Mouse (Mus musculus): ENCODE measurements at regions not wholly inside any gene's neighbourhood (a gene's known extent, or its start where the extent isn't known, plus 50 kb on each side); places are given as distances from the start of the nearest gene placed in this dataset.

DNA sequence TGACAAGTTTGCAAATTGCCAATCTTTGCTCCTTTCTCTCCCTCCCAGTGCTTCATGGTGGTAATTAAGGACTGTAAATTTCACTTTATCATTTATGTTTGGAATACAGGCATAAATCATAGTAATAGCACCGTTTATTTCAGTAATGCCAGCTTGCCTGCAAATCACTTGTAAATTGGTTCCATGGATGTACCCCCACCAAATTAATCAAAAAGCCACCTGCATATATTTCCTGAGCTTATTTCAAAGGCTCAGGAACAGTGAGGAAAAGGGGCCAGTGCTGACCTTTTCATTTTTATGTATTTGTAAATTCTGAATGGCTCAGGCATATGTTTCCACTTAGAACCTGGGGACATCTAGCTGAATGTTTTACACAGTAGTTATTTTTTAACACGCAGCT, 115.0 kb downstream of the D3Ertd751e start:
- no peak overlapping the region for H3K27ac ChIP-seq (replicated peaks)
- 59% methylated on average over 2 of the region's 2 CpGs for WGBS
- no peak overlapping the region for H3K9ac ChIP-seq (replicated peaks)
- H3K4me2 ChIP-seq: no peak overlapping the region
- H3K9me3 ChIP-seq (replicated peaks): no peaks in the 10 kb centered on the region
- H3K27me3 ChIP-seq (replicated peaks): no peaks in the 10 kb centered on the region
- no peaks in the 10 kb centered on the region for H3K36me3 ChIP-seq
- H3K4me1 ChIP-seq: no peaks in the 10 kb centered on the region
- ATAC-seq (ENCODE audit: low FRiP score): no peak
- no peak overlapping the region for H3K4me3 ChIP-seq (replicated peaks)

DNA sequence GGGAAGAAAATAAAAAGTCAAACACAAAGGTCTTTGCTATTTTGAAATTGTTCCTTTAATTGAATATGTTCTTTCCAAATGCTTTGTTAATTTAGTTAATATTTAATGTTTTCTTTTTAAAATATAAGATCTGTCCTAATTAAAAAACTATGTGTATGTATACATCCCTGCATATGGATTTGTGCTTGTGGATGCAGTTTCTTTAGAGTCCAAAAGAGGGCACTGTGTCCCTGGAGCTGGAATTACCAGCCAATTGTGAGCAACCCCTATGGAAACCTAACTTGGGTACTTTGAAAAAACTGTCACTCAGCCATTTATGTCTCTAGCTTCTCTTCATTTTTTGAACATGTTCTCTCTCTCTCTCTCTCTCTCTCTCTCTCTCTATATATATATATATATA, 120.3 kb downstream of the D3Ertd751e start:
- no peak overlapping the region for H3K27ac ChIP-seq (replicated peaks)
- ATAC-seq (ENCODE audit: low FRiP score): no peak
- no peak overlapping the region for H3K9ac ChIP-seq (replicated peaks)
- no peaks in the 10 kb centered on the region for H3K36me3 ChIP-seq
- no peak overlapping the region for H3K4me3 ChIP-seq (replicated peaks)
- H3K4me1 ChIP-seq: no peaks in the 10 kb centered on the region
- no peaks in the 10 kb centered on the region for H3K27me3 ChIP-seq (replicated peaks)
- no peaks in the 10 kb centered on the region for H3K9me3 ChIP-seq (replicated peaks)
- H3K4me2 ChIP-seq: no peak overlapping the region

DNA sequence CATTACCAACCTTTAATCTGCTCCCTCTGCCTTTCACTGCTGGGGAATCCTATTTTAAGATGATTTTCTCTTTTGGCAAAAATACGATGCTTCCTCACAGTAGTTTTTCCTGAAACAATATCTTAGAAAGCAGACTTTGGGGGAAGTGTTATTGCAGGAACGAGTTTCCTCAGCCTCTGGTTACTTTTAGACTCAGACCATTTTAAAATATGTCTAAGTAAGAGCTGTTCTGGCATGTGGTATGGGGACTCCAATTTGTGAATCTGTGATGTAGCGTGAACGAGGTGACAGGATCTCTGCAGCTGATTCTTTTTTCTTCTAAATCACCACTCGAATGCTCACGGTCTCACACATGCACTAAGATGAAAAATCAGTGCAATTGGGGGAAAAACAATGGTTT, 166.5 kb downstream of the D3Ertd751e start:
- ATAC-seq (ENCODE audit: low FRiP score): no peak
- no peaks in the 10 kb centered on the region for H3K36me3 ChIP-seq
- WGBS: 79% methylated on average over 6 of the region's 6 CpGs

DNA sequence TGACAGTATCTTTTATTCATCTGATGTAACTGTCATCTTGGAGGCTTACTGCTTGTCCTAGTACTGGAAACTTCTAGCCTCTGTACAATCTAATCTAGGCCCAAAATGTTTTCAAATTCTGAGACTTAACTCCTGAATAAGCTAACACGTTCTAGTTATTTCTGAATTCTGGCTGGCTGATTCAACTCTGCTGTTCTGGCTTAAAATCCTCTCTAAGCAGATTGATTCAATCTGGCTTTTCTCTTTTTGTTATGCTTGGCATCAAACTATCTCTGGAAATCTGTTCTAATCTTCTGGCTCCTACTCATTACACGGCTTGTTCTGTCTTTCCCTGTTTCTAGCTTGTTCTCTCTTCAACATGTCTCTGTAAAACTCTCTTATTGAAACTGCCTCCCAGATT, 170.8 kb downstream of the D3Ertd751e start:
- Histone ChIP-seq H3K36me3 (no peaks in the 10 kb centered on the region), H3K27ac (replicated peaks) (no peak overlapping the region), H3K4me3 (replicated peaks) (no peak overlapping the region), H3K4me2 (no peak overlapping the region), H3K9me3 (replicated peaks) (no peaks in the 10 kb centered on the region), H3K4me1 (no peaks in the 10 kb centered on the region), H3K9ac (replicated peaks) (no peak overlapping the region), H3K27me3 (replicated peaks) (no peaks in the 10 kb centered on the region)
- ATAC-seq (ENCODE audit: low FRiP score): no peak
- WGBS: 90% methylated on average over 2 of the region's 2 CpGs

More for the DNA sequence above, 166.5 kb downstream of the D3Ertd751e start:
- Histone ChIP-seq H3K9me3 (replicated peaks) (no peaks in the 10 kb centered on the region), H3K9ac (replicated peaks) (no peak overlapping the region), H3K27me3 (replicated peaks) (no peaks in the 10 kb centered on the region), H3K27ac (replicated peaks) (no peak overlapping the region), H3K4me2 (no peak overlapping the region), H3K4me3 (replicated peaks) (no peak overlapping the region), H3K4me1 (no peaks in the 10 kb centered on the region)

DNA sequence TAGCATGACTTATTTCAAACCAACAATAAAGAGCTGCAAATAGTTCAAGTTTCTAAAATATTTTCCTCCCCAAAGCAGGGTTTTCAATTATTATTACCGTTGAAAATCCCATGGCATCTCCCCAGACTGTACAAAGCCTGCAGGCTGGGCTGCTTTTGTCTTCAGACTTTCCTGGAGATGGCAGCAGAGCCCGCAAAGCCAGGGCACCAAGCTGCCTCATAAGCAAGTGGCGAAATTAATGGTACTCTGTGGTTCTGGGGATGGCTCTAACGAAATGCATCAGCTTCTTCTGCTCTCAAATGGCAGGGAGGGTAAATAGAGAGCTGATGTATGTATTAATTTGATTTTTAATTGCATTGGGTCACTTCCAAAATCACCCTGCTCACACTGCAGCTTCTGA, 197.4 kb downstream of the D3Ertd751e start:
- ATAC-seq (ENCODE audit: low FRiP score): peak; percentile 68
- Histone ChIP-seq H3K9me3 (replicated peaks) (no peaks in the 10 kb centered on the region), H3K27ac (replicated peaks) (no peak overlapping the region), H3K4me3 (replicated peaks) (no peak overlapping the region), H3K4me1 (peaks cover 11% of the 10 kb centered on the region; the same call in 1 of the 2 replicates), H3K36me3 (no peaks in the 10 kb centered on the region), H3K4me2 (0 out of 2 replicates have a peak overlapping the region, but pooled peaks have one; percentile 21), H3K9ac (replicated peaks) (no peak overlapping the region), H3K27me3 (replicated peaks) (no peaks in the 10 kb centered on the region)
- WGBS: 41% methylated on average over 4 of the region's 4 CpGs

DNA sequence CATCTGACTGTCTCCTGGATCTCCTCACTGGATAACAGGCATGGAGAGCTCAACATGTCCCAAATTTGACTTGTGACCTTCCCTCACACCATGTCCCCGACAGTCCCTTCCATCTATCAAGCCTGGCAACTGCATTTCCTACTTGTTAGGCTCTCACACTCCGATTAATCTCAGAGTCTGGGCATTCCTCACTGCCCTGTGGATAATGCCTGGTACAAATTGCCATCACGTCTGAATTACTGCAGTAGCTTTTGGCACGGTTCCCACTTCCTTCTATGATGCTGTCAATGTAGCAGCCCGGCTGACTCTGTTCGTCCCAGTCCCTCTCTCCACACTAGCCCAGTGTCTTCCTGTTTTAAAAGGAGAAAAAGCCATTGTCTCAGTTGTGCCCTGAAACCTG, 200.6 kb downstream of the D3Ertd751e start:
- peak; percentile 45; the same call in 1 of the 2 replicates for ATAC-seq (ENCODE audit: low FRiP score)
- WGBS: 20% methylated on average over 6 of the region's 6 CpGs

DNA sequence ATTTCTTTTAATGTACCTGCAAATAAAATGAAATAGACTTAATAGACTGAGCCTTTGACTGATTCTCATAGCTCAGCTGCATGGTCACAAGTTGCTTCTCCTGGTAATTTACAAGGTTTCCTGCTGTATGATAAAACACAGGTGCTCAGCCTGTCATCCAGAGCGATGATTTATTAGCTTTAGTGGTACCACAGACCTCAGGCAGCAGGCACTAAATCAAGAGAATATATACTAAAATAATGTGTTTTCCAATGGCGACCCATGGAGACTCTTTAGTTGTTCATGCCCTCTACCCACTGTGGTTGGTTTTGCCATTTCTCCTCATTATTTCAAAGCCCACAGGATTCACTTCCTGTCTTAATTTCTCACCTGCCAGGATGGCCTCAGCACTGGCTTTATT, 207.0 kb downstream of the D3Ertd751e start:
- Histone ChIP-seq H3K36me3 (no peaks in the 10 kb centered on the region), H3K9ac (replicated peaks) (no peak overlapping the region), H3K4me2 (no peak overlapping the region), H3K27me3 (replicated peaks) (no peaks in the 10 kb centered on the region), H3K9me3 (replicated peaks) (no peaks in the 10 kb centered on the region), H3K4me3 (replicated peaks) (no peak overlapping the region), H3K4me1 (0 out of 2 replicates have a peak, but pooled peaks cover 3% of the 10 kb centered on the region), H3K27ac (replicated peaks) (no peak overlapping the region)
- 88% methylated on average over 2 of the region's 2 CpGs for WGBS
- no peak for ATAC-seq (ENCODE audit: low FRiP score)

More for the DNA sequence above, 200.6 kb downstream of the D3Ertd751e start:
- Histone ChIP-seq H3K4me3 (replicated peaks) (no peak overlapping the region), H3K9me3 (replicated peaks) (no peaks in the 10 kb centered on the region), H3K9ac (replicated peaks) (no peak overlapping the region), H3K4me1 (peaks cover 12% of the 10 kb centered on the region; the same call in 1 of the 2 replicates), H3K27ac (replicated peaks) (no peak overlapping the region), H3K27me3 (replicated peaks) (no peaks in the 10 kb centered on the region), H3K36me3 (no peaks in the 10 kb centered on the region), H3K4me2 (no peak overlapping the region)

DNA sequence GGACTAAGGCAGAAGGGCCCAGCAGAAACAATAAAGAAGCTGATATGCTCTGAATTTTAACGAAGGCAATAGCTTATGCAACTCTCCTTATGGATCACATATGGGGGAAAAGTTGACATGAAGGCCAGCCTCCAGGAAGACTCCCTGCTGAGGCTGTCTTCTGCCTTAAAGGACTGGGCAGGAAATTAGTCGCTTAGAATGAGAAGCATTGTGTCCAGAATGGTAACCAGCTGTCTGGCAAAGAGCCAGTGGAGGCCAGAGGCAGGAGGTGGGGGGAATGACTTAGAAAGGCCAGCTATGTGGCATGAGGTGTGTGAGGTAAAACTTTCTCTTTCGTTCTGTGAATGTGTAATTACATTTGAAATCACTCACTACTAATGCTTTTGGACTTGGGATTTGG, 215.0 kb downstream of the D3Ertd751e start:
- Histone ChIP-seq H3K27me3 (replicated peaks) (no peaks in the 10 kb centered on the region), H3K4me1 (peaks cover 7% of the 10 kb centered on the region; the same call in 1 of the 2 replicates), H3K9me3 (replicated peaks) (no peaks in the 10 kb centered on the region), H3K4me3 (replicated peaks) (no peak overlapping the region), H3K9ac (replicated peaks) (no peak overlapping the region), H3K4me2 (no peak overlapping the region), H3K36me3 (no peaks in the 10 kb centered on the region), H3K27ac (replicated peaks) (no peak overlapping the region)
- no peak for ATAC-seq (ENCODE audit: low FRiP score)
- WGBS: 45% methylated on average over 3 of the region's 3 CpGs

DNA sequence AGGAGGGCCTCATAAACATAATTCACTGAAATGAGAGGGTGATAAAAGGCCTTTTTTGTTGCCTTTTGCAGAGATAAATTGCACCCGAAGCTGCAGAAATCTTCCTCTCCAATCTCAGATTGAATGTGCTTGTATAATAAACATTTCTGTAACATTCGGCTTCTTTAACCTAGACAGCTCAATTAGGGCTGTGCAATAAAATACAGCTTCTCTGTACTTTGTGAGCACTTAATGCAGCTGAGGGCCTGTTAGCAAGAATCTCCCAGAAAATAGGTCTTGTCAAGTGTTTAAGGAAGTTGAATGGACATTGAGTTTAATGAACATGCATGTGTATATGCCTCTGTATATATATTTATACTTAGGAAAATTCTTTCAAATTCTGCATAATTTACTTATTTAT, 217.8 kb downstream of the D3Ertd751e start:
- no peaks in the 10 kb centered on the region for H3K36me3 ChIP-seq
- no peak overlapping the region for H3K27ac ChIP-seq (replicated peaks)
- ATAC-seq (ENCODE audit: low FRiP score): peak; percentile 57; the same call in 1 of the 2 replicates
- H3K9me3 ChIP-seq (replicated peaks): no peaks in the 10 kb centered on the region
- no peak overlapping the region for H3K4me3 ChIP-seq (replicated peaks)
- no peak overlapping the region for H3K9ac ChIP-seq (replicated peaks)
- H3K4me1 ChIP-seq: peaks cover 7% of the 10 kb centered on the region; the same call in 1 of the 2 replicates
- 20% methylated on average over 2 of the region's 2 CpGs for WGBS
- H3K27me3 ChIP-seq (replicated peaks): no peaks in the 10 kb centered on the region
- no peak overlapping the region for H3K4me2 ChIP-seq

DNA sequence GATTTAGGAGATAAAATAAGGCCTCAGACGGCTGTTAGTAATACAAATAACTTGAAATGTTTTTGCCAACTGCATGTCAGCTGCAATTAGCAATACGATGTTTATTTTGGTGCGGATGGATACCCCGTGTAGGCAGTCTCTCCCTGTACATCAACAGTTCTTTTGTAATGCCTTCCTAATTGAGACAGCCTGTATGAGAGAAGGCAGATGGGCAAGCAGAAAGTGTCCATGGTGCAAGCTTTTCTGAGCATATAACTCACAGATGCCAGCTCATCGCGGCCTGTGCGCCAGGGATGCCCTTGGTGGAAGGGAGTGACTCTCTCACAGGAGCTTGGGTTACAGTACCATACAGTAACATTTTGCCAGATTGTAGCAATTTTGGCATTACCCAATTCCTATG, 220.5 kb downstream of the D3Ertd751e start:
- WGBS: 70% methylated on average over 7 of the region's 7 CpGs
- Histone ChIP-seq H3K27me3 (replicated peaks) (no peaks in the 10 kb centered on the region), H3K4me2 (no peak overlapping the region), H3K9me3 (replicated peaks) (no peaks in the 10 kb centered on the region), H3K9ac (replicated peaks) (no peak overlapping the region), H3K4me3 (replicated peaks) (no peak overlapping the region), H3K4me1 (peaks cover 7% of the 10 kb centered on the region; the same call in 1 of the 2 replicates), H3K27ac (replicated peaks) (no peak overlapping the region), H3K36me3 (no peaks in the 10 kb centered on the region)
- no peak for ATAC-seq (ENCODE audit: low FRiP score)

DNA sequence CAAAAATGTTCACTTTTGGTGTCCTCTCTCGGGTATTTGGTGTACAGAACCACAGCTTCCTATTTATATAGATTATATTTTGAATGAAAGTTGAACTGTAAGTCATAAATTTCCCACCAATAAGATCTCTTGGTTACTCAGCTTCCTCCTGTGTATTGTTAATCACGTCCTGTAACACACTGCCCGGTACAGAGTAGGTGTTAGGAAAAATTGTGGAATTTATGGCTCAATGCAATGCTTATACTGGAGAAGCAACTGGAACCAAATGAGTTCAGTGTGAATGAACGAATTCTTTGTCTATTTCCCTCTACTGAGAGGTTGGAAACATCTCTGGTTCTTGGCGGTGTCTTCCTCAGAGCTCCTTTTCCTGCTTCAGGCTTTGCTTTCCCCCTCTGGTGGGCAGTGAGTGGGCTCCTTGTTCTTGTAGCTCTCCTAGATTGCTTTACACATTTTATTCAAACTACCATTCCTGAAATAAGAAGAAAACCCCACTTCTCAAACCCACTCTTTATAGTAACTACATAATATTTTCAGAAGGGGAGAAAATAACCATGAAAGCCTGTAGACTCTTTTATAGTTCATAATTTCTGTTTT, 264.4 kb downstream of the D3Ertd751e start:
- Histone ChIP-seq H3K9me3 (replicated peaks) (no peaks in the 10 kb centered on the region), H3K27ac (replicated peaks) (no peak overlapping the region), H3K4me2 (no peak overlapping the region), H3K4me3 (replicated peaks) (no peak overlapping the region), H3K36me3 (no peaks in the 10 kb centered on the region), H3K27me3 (replicated peaks) (no peaks in the 10 kb centered on the region), H3K4me1 (no peaks in the 10 kb centered on the region), H3K9ac (replicated peaks) (no peak overlapping the region)
- no peak for ATAC-seq (ENCODE audit: low FRiP score)
- WGBS: 70% methylated on average over 5 of the region's 5 CpGs

DNA sequence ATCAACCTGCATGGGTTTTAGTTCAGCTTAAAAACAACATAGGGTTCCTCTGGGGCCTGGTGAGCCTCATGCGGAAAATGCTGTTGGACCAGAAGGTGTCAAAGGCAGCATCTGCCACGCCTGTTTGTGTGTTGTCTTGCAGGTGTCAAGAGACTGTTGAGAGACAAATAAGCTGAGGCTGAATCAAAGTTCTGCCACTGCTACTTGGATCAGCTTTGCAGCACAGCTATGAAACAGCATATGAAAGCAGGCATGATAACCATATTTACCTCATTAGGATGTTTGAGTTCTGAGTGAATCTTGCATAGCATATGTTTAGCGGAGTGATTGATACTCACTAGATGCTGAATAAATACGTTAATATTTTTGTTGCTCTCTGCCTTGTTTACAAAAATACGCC, 280.8 kb downstream of the D3Ertd751e start:
- H3K4me1 ChIP-seq: no peaks in the 10 kb centered on the region
- no peaks in the 10 kb centered on the region for H3K36me3 ChIP-seq
- no peak overlapping the region for H3K4me3 ChIP-seq (replicated peaks)
- no peaks in the 10 kb centered on the region for H3K9me3 ChIP-seq (replicated peaks)
- no peaks in the 10 kb centered on the region for H3K27me3 ChIP-seq (replicated peaks)
- ATAC-seq (ENCODE audit: low FRiP score): no peak
- H3K9ac ChIP-seq (replicated peaks): no peak overlapping the region
- H3K27ac ChIP-seq (replicated peaks): no peak overlapping the region
- WGBS: 84% methylated on average over 5 of the region's 5 CpGs
- no peak overlapping the region for H3K4me2 ChIP-seq
